Mouse (Mus musculus): ENCODE results near the gene Ccno.
"Not testable (repeated sequence)": the region's sequence is repeated elsewhere in the genome, so short reads cannot be mapped to it uniquely, and the experiment has no call there.

Gene Ccno

GRCm38 (mm10) chr13:113000576-113001318, 13.1 kb downstream of the Ccno start:
- peak in 1 of 2 experiments; percentile 8 for DNase-seq

GRCm38 (mm10) chr13:113012683-113013082, 25.1 kb downstream of the Ccno start:
- DNase-seq = no peak

GRCm38 (mm10) chr13:113013174-113013953, 25.8 kb downstream of the Ccno start:
- not testable (repeated sequence) for DNase-seq

DNA sequence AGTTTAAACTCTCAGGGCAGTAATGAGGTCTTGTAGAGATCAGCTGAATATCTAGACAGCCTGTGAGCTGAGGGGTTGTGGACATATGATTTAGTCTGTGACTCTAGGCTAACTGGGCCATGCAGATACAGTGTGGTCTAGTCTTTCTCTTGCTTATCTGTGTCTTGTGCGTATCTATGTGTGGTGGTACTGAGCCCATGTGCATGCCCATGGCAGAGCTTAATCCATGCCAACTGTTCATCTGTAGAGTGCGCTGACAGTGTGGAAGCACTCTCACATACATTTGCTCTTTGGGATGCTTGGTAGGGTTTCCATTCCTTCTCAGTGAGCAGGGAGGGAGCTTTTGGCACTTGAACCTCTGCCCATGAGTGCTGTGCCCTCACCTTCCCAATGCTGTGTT, 33.9 kb downstream of the Ccno start:
- no peak for DNase-seq

DNA sequence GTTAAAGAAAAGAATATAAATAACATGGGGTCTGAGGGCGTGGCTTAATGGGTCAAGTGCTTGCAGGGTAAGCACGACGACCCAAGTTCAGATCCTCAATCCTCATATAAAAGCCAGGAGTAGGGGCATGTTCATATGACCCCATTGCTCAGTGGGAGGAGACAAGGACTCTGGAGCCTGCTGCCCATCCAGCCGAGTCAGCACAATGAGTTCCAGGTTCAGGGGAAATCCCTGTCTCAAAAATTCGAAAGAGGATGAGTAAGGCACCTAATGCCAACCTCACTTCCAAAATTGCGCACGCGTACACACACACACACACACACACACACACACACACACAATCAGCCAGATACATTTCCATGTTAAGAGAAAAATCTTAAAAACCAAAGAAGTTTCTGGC, 34.9 kb downstream of the Ccno start:
- no peak for DNase-seq

DNA sequence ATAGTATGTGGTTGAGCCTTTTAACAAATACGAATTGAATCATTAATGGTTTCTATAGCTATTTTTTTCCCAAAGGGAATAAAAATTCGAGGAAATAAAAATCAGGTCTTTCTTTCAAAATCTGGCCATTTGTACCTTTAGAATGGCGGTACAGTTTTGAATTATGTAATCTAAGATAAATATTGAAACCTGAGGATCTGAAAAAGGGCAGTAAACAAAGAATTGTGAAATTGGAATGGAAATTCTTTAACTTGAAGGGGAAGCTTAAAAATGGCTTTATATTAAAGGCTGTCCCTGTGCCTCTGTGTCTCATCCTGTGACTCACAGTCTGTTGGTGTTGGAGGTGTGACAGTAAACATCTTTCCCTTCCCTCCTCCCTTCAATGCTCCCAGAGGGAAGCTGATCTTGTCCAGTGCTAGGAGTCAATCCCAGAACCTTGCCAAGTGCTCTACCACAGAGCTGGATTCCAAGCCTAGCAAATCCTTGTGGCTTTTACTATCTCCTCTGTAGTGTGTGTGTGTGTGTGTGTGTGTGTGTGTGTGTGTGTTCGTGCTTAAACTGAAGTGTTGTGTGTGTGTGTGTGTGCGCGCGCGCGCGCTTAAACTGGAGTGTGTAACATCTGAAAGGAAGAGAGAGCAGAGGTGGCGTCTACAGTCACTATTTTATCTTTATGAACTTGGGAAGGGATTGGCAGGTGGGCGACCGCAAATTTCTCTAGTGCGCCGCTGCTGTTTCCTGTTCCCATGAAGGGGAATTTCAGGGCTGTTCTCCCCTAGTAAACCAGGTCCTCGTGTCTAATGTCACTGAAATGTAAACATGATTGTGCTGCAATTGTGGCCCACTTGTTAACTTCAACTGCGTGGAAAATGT, 35.9 kb downstream of the Ccno start:
- no peak for DNase-seq

DNA sequence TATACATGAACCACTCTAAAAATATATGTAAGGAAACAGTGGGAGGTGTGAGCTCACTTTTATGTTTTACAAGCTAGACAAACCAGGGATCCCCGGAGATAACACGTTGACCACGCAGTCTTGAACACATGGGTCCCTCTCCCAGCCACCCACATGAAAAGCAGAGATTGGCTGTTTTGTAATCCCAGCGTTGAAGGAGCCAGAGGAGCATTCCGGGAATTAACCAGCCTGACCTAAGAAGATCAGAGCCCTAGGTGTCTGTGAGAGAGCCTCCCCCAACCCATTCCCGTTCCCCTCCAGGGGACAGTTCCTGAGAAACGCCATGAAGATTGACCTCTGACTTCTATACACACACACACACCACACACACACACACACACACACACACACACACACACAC, 43.7 kb downstream of the Ccno start:
- peak; percentile 18 to 26 for DNase-seq

- DNase-seq = peak; percentile 74 to 78
These were observed 44.4 kb downstream of the Ccno start for GRCm38 (mm10) chr13:113031792-113032571.

GRCm38 (mm10) chr13:113032831-113033230, 45.2 kb downstream of the Ccno start:
- DNase-seq = no peak

DNA sequence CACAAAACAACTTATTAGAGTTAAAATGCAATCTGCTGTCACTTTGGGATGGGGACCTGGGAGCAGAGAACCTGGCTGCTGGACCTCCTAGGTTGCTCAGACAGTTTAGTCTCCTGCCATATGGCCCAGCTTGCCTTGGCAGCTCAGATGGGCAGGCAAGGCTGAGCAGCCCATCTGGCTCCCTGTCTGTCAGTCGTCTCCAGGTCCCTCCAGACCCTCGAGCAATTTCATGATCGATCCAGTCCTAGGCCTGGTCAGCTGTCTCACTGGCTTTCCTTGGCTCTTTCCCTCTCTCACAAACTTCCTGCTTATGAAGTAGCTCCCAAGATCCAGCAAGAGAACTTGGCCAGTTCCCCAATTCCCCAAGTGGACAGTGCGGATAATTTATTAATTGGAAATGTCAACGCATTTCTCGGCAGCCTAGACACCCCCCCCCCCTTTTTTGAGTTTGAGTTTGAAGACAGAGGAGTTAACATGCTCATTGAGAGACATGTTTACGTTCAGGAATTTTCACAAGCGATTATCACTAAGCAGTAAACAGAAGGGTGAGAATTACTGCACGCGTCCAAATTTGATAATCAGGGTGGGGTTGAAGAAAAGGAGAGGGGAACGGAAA, 46.8 kb downstream of the Ccno start:
- DNase-seq = peak; percentile 76 to 88

- DNase-seq = peak; percentile 46 to 62
These were observed 47.4 kb downstream of the Ccno start, which contains the start of gene Cdc20b for GRCm38 (mm10) chr13:113034950-113035421. Gene Cdc20b (plus strand): TSS chr13:113035111.

DNA sequence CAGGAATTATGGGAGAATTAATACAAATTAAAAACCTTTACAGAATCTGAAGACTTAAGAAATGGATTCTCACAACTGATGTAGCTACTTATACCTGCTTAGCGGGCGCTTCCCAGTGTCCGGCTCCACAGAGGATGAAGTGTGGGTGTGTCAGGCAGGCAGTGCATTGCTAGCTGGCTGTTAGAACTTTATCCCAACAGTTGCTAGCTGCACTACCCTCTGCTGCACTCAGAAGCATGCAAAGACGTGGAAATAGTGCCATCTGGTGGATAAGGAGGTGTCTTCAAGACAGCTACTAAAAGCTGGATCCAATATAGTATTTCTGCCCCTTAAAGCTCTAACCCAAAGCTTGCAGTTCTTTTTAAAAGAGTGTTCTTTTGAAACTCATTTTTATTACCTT, 48.2 kb downstream of the Ccno start:
- DNase-seq = peak; percentile 89 to 93
